Mouse (Mus musculus) B cell, adult 2 months (primary cell): ENCODE data around the gene Arrdc2.
"Not testable (repeated sequence)": the region's sequence is repeated elsewhere in the genome, so short reads cannot be mapped to it uniquely, and the experiment has no call there.

Source experiments
- DNase-seq, 2 experiments: peaks; one replicate each; pipeline ENCODE4 v3.0.0; 2022

Arrdc2 gene

GRCm38 (mm10) chr8:70838654-70839407 is 689 bp downstream of the Arrdc2 start:
- DNase-seq: peak in 1 of 2 experiments; percentile 20

- DNase-seq: no peak
Measured at GRCm38 (mm10) chr8:70836666-70837065, 2.9 kb downstream of the Arrdc2 start.

GRCm38 (mm10) chr8:70834071-70834470 is 5.4 kb downstream of the Arrdc2 start:
- DNase-seq: no peak

- DNase-seq: no peak
Measured at GRCm38 (mm10) chr8:70833520-70833919, 6.0 kb downstream of the Arrdc2 start.

- peak; percentile 37 to 44 for DNase-seq
Measured at GRCm38 (mm10) chr8:70833018-70833482, 6.5 kb downstream of the Arrdc2 start.

GRCm38 (mm10) chr8:70832371-70832770 is 7.1 kb downstream of the Arrdc2 start:
- no peak for DNase-seq

GRCm38 (mm10) chr8:70831517-70831916 is 8.0 kb downstream of the Arrdc2 start:
- DNase-seq: no peak

GRCm38 (mm10) chr8:70827796-70828195 is 11.7 kb downstream of the Arrdc2 start:
- no peak for DNase-seq

- DNase-seq: no peak
Measured at GRCm38 (mm10) chr8:70827010-70827409, 12.5 kb downstream of the Arrdc2 start.

- DNase-seq: no peak
Measured at GRCm38 (mm10) chr8:70825816-70826215, 13.7 kb downstream of the Arrdc2 start.

GRCm38 (mm10) chr8:70823802-70824201 is 15.7 kb downstream of the Arrdc2 start:
- DNase-seq: no peak

GRCm38 (mm10) chr8:70822594-70822993 is 16.9 kb downstream of the Arrdc2 start:
- not testable (repeated sequence) for DNase-seq

GRCm38 (mm10) chr8:70821992-70822391 is 17.5 kb downstream of the Arrdc2 start:
- no peak for DNase-seq

GRCm38 (mm10) chr8:70821399-70821962 is 18.0 kb downstream of the Arrdc2 start:
- DNase-seq: peak; percentile 77 to 80

- DNase-seq: no peak
Measured at GRCm38 (mm10) chr8:70820101-70820935, 19.2 kb downstream of the Arrdc2 start.

- peak; percentile 72 for DNase-seq
Measured at GRCm38 (mm10) chr8:70816679-70817078, 22.8 kb downstream of the Arrdc2 start.

- no peak for DNase-seq
Measured at GRCm38 (mm10) chr8:70812885-70813284, 26.6 kb downstream of the Arrdc2 start.

- no peak for DNase-seq
Measured at GRCm38 (mm10) chr8:70812055-70812454, 27.5 kb downstream of the Arrdc2 start.

GRCm38 (mm10) chr8:70810962-70811680 is 28.4 kb downstream of the Arrdc2 start:
- DNase-seq: no peak

GRCm38 (mm10) chr8:70808955-70809701 is 30.4 kb downstream of the Arrdc2 start:
- DNase-seq: no peak

- peak; percentile 41 to 42 for DNase-seq
Measured at GRCm38 (mm10) chr8:70808239-70808638, 31.3 kb downstream of the Arrdc2 start, which contains the start of gene Il12rb1. Gene Il12rb1, plus strand, starts transcription at chr8:70808449.

GRCm38 (mm10) chr8:70807304-70807703 is 32.2 kb downstream of the Arrdc2 start:
- no peak for DNase-seq
